Mouse (Mus musculus): Measurements from ENCODE around the gene Rcl1.

The Rcl1 gene

GRCm38 (mm10) chr19:29155552-29155951 is 54.4 kb downstream of the Rcl1 start:
- no peak for DNase-seq

DNA sequence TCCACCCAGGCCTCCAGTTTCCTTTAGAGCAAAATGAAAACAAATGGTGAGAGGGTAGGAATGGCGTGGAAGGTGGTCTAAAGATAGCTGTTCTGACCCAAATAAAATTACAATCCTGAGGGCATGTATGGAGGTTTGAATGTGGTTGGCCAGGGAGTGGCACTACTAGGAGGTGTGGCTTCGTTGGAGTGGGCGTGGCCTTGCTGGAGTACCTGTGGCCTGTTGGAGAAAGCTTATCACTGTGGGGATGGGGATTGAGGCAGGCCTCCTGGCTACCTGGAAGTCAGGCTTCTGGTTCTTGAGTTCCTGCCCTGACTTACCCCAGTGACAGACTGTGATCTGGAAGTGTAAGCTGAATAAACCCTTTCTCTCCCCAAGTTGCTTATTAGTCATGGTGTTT is 55.2 kb downstream of the Rcl1 start:
- DNase-seq, result no peak

- DNase-seq, result no peak
Measured at GRCm38 (mm10) chr19:29157678-29158466, 56.7 kb downstream of the Rcl1 start.

- DNase-seq, result no peak
Measured at GRCm38 (mm10) chr19:29158486-29158885, 57.3 kb downstream of the Rcl1 start.

GRCm38 (mm10) chr19:29163817-29164527 is 62.8 kb downstream of the Rcl1 start:
- no peak for DNase-seq

DNA sequence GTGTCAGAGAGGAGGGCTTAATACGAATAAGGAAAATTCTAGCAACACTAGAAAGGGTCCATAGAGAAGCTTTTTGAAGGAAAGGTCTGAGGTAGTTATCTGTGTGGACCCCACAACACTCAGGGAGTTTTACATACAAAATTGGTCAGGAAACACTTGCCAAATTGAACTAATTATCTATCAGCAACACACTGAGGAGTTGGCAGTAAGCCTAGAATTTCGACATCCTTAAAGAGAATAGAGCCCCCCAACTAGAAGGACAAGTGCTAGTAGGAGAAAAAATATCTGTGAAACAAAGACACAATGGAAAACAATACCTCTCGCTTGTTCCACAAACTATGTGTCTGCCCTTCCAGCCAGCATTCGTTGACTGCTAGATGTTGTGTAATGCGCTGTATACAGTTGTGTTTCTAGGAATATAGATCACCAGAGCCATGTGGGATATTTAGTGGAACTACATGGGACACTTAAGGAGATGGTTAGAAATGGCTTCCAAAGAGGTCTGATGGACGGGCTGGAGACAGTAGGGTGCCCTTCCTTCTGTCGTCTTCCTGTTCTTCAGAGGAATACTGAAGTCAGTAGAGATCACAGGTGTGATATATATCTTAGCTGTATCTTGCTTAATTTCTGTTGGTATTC is 63.5 kb downstream of the Rcl1 start:
- DNase-seq, result no peak

GRCm38 (mm10) chr19:29167938-29168337 is 66.8 kb downstream of the Rcl1 start:
- no peak for DNase-seq

GRCm38 (mm10) chr19:29180336-29180735 is 79.2 kb downstream of the Rcl1 start:
- no peak for DNase-seq

GRCm38 (mm10) chr19:29182166-29182565 is 81.0 kb downstream of the Rcl1 start:
- DNase-seq, result no peak

- DNase-seq, result no peak
Measured at GRCm38 (mm10) chr19:29185122-29185521, 83.9 kb downstream of the Rcl1 start.

- no peak for DNase-seq
Measured at GRCm38 (mm10) chr19:29185552-29186232, 84.5 kb downstream of the Rcl1 start.

- no peak for DNase-seq
Measured at GRCm38 (mm10) chr19:29188879-29189278, 87.7 kb downstream of the Rcl1 start.

All from cerebellum, postnatal 36 days (tissue).